Mouse (Mus musculus) mouse embryonic stem cell (cell line): ENCODE measurements around the gene Npff.

Source experiments
- in situ Hi-C, 2 experiments: fragments of 300-500 bp; cut with MboI; formaldehyde crosslinking; loops; 1 replicate in 1 of 2; 3 replicates in 1 of 2; pipeline ENCODE4 v1.14.3; 2019 to 2020; ENCODE audit warnings: low sequenced_read_pairs in 2 of 2, low pct_unique_long_range_greater_than_20kb in 1 of 2, mixed read lengths in 1 of 2; ENCODE audit not compliant: unreplicated experiment in 1 of 2

Gene Npff

GRCm38 (mm10) chr15:102524892-102525485 lies at the start of gene Npff:
Gene Npff (minus strand): TSS chr15:102524942.
- in situ Hi-C loops, result no loop called here

GRCm38 (mm10) chr15:102572081-102572480 lies 47.3 kb upstream of the Npff start:
- in situ Hi-C loops, result no loop called here

GRCm38 (mm10) chr15:102567849-102568248 lies 43.1 kb upstream of the Npff start:
- in situ Hi-C loops, result no loop called here

GRCm38 (mm10) chr15:102563681-102564080 lies 38.9 kb upstream of the Npff start:
- in situ Hi-C loops, result no loop called here

GRCm38 (mm10) chr15:102563061-102563460 lies 38.3 kb upstream of the Npff start:
- in situ Hi-C loops, result no loop called here

GRCm38 (mm10) chr15:102562491-102562890 lies 37.7 kb upstream of the Npff start:
- in situ Hi-C loops, result no loop called here

- in situ Hi-C loops, result no loop called here
These were observed 32.8 kb upstream of the Npff start for GRCm38 (mm10) chr15:102557580-102557979.

GRCm38 (mm10) chr15:102555581-102555980 lies 30.8 kb upstream of the Npff start:
- in situ Hi-C loops, result no loop called here

GRCm38 (mm10) chr15:102552599-102552998 lies 27.9 kb upstream of the Npff start:
- in situ Hi-C loops, result no loop called here

GRCm38 (mm10) chr15:102547478-102547877 lies 22.7 kb upstream of the Npff start:
- in situ Hi-C loops, result no loop called here

GRCm38 (mm10) chr15:102546677-102547427 lies 22.1 kb upstream of the Npff start:
- in situ Hi-C loops, result no loop called here

GRCm38 (mm10) chr15:102546246-102546645 lies 21.5 kb upstream of the Npff start:
- in situ Hi-C loops, result no loop called here

GRCm38 (mm10) chr15:102544801-102545200 lies 20.1 kb upstream of the Npff start:
- in situ Hi-C loops, result no loop called here

- in situ Hi-C loops, result no loop called here
These were observed 9.2 kb upstream of the Npff start for GRCm38 (mm10) chr15:102533926-102534325.

- in situ Hi-C loops, result no loop called here
These were observed 7.6 kb upstream of the Npff start for GRCm38 (mm10) chr15:102532106-102532900.

GRCm38 (mm10) chr15:102531586-102531985 lies 6.8 kb upstream of the Npff start:
- in situ Hi-C loops, result no loop called here

- in situ Hi-C loops, result no loop called here
These were observed 5.8 kb upstream of the Npff start for GRCm38 (mm10) chr15:102530566-102530965.

- in situ Hi-C loops, result no loop called here
These were observed 3.7 kb upstream of the Npff start for GRCm38 (mm10) chr15:102528396-102528795.

- in situ Hi-C loops, result no loop called here
These were observed 3.2 kb upstream of the Npff start for GRCm38 (mm10) chr15:102527936-102528335.
